Mouse (Mus musculus) heart, adult 2 months (tissue): ENCODE measurements at regions not wholly inside any gene's neighbourhood (a gene's known extent, or its start where the extent isn't known, plus 50 kb on each side); places are given as distances from the start of the nearest gene placed in this dataset.

ENCODE experiments used
- DNase-seq, 2 experiments: peaks; one replicate each; pipeline ENCODE4 v3.0.0; 2021
- H3K27ac ChIP-seq: fragments of 200-600 bp; 2 replicates; pipeline ENCODE4 v1.8.1; 2022
- H3K27me3 ChIP-seq: fragments of 200-500 bp; 2 replicates; pipeline ENCODE4 v1.6.1; 2012; ENCODE audit warnings: mild to moderate bottlenecking, low read length, inconsistent platforms, mixed read lengths; ENCODE audit not compliant: control insufficient read depth, insufficient read depth
- H3K36me3 ChIP-seq: fragments of 200-500 bp; 2 replicates; pipeline ENCODE4 v1.6.1; 2012; ENCODE audit warnings: low read length, inconsistent platforms; ENCODE audit not compliant: control insufficient read depth, insufficient read depth
- H3K4me1 ChIP-seq: fragments of 200-500 bp; 2 replicates; pipeline ENCODE4 v1.6.1; 2011; ENCODE audit warnings: low read length; ENCODE audit not compliant: control insufficient read depth, insufficient read depth
- H3K4me3 ChIP-seq: fragments of 200-600 bp; 2 replicates; pipeline ENCODE4 v1.8.1; 2022
- H3K79me2 ChIP-seq: fragments of 200-500 bp; replicated peaks from 2 replicates; pipeline ENCODE4 v1.6.1; 2012; ENCODE audit warnings: mild to moderate bottlenecking, inconsistent platforms, low read length, moderate library complexity, mixed read lengths; ENCODE audit not compliant: control insufficient read depth, insufficient read depth
- H3K9ac ChIP-seq: fragments of 200-500 bp; 2 replicates; pipeline ENCODE4 v1.6.1; 2012; ENCODE audit warnings: low read depth, mild to moderate bottlenecking, control low read depth, inconsistent platforms, low read length, mixed read lengths
- CTCF ChIP-seq: fragments of 200-600 bp; IDR thresholded peaks from 2 replicates; pipeline ENCODE4 v1.8.1; 2022; ENCODE audit warnings: antibody characterized with exemption, mild to moderate bottlenecking, moderate library complexity
- EP300 ChIP-seq: fragments of 200-500 bp; IDR thresholded peaks from 2 replicates; pipeline ENCODE4 v1.6.1; 2011; ENCODE audit warnings: low read depth, low read length, control low read depth; ENCODE audit not compliant: insufficient read depth
- POLR2A ChIP-seq: fragments of 200-500 bp; IDR thresholded peaks from 2 replicates; pipeline ENCODE4 v1.6.1; 2011; ENCODE audit warnings: mild to moderate bottlenecking, low read depth, low read length, control low read depth; ENCODE audit not compliant: insufficient read depth
- WGBS: fragments of 180-500 bp; shearing (Covaris S2); methylation state at CpG from one replicate; pipeline ENCODE4 v1.1.7; 2018; 5-methylcytosine and 5-hydroxymethylcytosine counted together
- intact Hi-C: fragments of 180-260 bp; cut with DNase I; formaldehyde crosslinking; loops from one replicate; pipeline ENCODE4 v1.15.1; 2025

DNA sequence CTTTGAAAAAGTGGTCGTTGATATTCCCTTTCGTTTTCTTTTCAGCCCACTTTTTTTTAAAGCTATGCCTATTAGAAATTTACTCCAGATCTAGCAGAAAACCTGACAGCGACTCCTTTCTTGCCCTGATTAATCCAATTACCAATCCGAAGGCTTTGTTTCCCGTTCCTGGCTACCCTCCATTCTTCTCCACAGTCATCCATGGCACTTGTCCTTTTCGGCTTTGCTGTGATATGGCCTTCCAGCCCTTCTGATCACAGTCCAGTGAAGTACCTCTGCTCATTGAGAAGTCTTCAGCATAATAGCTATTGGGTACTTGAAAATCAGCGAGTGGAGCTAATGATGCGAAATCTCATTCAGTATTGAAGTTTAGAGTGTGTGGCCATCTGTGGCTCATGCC is 99.0 kb upstream of the Alg10b start:
- 65% methylated on average over 8 of the region's 8 CpGs for WGBS
- Histone ChIP-seq H3K4me3 (no peak overlapping the region), H3K27me3 (no peaks in the 10 kb centered on the region), H3K9ac (no peak overlapping the region), H3K4me1 (no peaks in the 10 kb centered on the region), H3K36me3 (no peaks in the 10 kb centered on the region), H3K79me2 (no peaks in the 10 kb centered on the region), H3K27ac (no peak overlapping the region)
- DNase-seq = no peak
- TF ChIP-seq POLR2A = no peak
- no peak for TF ChIP-seq EP300
- TF ChIP-seq CTCF = no peak
- intact Hi-C loops = no loop called here

DNA sequence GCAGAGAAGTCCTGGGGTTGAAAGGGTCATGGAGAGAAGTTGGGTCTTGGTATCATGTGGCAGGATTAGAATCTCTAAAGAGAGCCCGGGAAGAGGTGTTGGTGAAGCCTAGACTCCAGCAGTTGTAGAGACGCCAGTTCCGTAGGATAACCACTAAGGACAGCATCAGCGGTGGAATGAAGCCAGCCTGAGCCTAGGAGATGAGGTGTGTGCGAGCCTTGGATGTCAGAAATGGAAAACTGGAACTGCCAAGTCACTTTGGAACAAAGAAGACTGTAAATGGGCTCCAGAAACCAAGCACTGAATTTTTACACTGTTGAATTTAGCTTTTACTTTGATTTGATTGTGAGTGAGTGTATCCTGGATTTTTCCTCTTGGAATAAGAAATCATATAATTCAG is 92.3 kb upstream of the Alg10b start:
- H3K27ac ChIP-seq = no peak overlapping the region
- intact Hi-C loops = no loop called here
- WGBS = 80% methylated on average over 5 of the region's 5 CpGs
- H3K4me1 ChIP-seq = no peaks in the 10 kb centered on the region
- TF ChIP-seq POLR2A (no peak), EP300 (no peak), CTCF (no peak)
- H3K36me3 ChIP-seq = no peaks in the 10 kb centered on the region
- DNase-seq = no peak
- no peaks in the 10 kb centered on the region for H3K79me2 ChIP-seq
- H3K4me3 ChIP-seq = no peak overlapping the region
- H3K27me3 ChIP-seq = no peaks in the 10 kb centered on the region
- H3K9ac ChIP-seq = no peak overlapping the region

DNA sequence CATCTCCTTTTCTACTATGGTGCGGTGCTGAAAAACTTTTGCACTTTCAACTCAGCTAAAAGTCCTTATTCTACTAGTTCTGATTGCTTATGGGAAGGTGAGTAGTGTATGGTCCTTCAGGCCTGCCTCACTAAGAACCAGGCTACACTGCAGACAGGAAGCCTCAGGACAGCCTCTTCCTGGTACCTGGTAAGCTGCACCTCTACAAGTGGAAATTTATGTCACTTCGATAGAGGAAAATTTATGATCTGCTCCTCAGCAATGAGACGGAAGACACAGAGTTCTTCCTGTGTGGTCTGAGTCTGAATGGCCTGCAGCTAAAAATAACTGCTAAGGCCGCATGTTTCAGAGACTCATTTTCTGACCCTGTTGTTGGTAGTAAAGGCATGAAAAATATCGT is 83.1 kb upstream of the Alg10b start:
- TF ChIP-seq CTCF (no peak), EP300 (no peak), POLR2A (no peak)
- Histone ChIP-seq H3K36me3 (no peaks in the 10 kb centered on the region), H3K4me3 (no peak overlapping the region), H3K9ac (no peak overlapping the region), H3K27me3 (no peaks in the 10 kb centered on the region), H3K79me2 (no peaks in the 10 kb centered on the region), H3K4me1 (no peaks in the 10 kb centered on the region), H3K27ac (no peak overlapping the region)
- intact Hi-C loops = no loop called here
- DNase-seq = no peak
- 48% methylated on average over 5 of the region's 5 CpGs for WGBS

DNA sequence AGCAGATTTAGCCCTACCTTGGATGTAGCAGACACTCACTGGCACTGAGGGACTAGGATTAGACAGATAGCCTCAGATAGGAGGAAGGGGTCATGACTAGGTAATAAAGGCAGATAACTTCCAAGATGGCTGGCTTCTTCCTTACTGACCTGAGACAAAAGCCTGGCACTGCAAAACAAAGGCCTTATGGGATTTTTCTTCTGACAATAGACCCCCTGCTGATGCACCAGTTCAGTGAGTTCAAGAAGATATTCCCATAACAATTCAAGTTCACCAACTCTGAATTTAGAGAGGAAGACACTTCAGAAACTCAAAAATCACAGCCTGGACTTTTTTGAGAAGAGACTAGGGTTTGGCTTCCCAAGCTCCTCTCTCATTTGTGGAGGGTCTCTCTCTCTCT is 75.4 kb upstream of the Alg10b start:
- DNase-seq = no peak
- Histone ChIP-seq H3K27ac (no peak overlapping the region), H3K27me3 (no peaks in the 10 kb centered on the region), H3K4me1 (no peaks in the 10 kb centered on the region), H3K79me2 (no peaks in the 10 kb centered on the region), H3K36me3 (no peaks in the 10 kb centered on the region), H3K9ac (no peak overlapping the region), H3K4me3 (no peak overlapping the region)
- no peak for TF ChIP-seq EP300
- no peak for TF ChIP-seq CTCF
- no peak for TF ChIP-seq POLR2A
- intact Hi-C loops = no loop called here

DNA sequence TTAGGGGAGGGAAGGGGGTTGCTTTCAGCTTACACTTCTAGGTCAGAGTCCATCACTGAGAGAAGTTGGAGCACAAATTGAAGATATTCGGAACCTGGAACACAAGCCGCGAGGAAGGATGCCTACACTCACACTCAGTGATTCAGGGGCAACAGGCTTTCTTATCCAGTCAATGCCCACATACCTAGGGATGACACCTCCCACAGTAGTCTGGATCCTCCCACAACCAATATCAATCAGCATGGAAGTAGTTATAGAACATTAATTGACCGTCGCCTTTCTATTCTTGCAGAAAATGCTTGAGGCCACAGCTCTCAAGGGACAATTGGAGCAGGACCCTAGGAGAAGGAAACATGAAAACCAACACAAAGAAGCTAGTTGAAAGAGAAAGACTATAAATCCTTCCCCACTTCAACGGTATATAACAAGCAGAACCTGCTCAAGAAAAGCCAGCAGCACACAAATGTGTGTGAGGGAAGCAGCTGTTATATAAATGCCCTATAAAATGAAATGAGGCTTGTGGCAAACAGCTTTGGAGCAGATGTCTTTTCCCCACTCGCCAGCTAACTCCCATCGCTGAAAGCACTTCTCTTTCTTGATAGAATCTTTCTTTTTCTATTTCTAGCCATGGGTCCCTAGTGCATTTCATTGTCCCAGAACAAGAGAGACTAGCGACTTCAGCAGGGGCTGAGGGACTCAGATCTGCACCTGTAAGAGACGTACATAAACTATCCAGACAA is 70.1 kb upstream of the Alg10b start:
- TF ChIP-seq EP300 (no peak), CTCF (no peak), POLR2A (no peak)
- 82% methylated on average over 10 of the region's 10 CpGs for WGBS
- Histone ChIP-seq H3K27me3 (no peaks in the 10 kb centered on the region), H3K9ac (no peak overlapping the region), H3K36me3 (no peaks in the 10 kb centered on the region), H3K27ac (no peak overlapping the region), H3K4me3 (no peak overlapping the region), H3K4me1 (no peaks in the 10 kb centered on the region), H3K79me2 (no peaks in the 10 kb centered on the region)
- no peak for DNase-seq
- intact Hi-C loops = no loop called here
